Mouse (Mus musculus): ENCODE data around the gene Smr3a. TPM values are rescaled to one million over a fixed set of nuclear protein-coding genes. Genes with fewer than 3 reads are reported as not detected.

Smr3a gene
- total RNA-seq (2021), result not detected
- long read RNA-seq, experiment 1, result 0 reads
- long read RNA-seq, experiment 2, result 0 reads

GRCm38 (mm10) chr5:88002249-88002648 is at the start of gene Smr3a:
Gene Smr3a, plus strand, starts transcription at chr5:88002549.
- DNase-seq, result no peak

DNA sequence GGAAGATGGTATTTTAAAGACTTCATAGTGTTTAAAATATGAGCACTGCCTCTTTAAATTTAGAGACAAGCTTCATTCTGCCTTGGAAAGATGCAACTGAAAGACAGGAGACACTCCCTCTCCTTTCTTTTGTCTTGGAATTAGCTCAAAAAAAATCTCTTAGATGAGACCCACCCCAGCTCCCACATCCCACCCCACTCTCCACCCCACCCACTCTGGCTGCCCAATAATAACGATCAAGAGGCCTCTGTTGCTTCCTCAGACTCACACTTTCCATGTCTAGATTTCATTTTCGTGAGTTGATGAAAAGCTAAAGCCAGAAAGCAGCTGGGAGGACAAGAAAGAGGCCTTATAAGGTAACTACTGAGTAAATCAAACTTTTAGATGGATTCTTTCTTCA is 33.1 kb upstream of the Smr3a start, which contains the start of the genes 2310003L06Rik and Gm28434:
Gene 2310003L06Rik, plus strand, starts transcription at position 259 of the 400 bp plus-strand sequence.
Gene Gm28434, plus strand, starts transcription at position 317 of the 400 bp plus-strand sequence.
- DNase-seq, result no peak

DNA sequence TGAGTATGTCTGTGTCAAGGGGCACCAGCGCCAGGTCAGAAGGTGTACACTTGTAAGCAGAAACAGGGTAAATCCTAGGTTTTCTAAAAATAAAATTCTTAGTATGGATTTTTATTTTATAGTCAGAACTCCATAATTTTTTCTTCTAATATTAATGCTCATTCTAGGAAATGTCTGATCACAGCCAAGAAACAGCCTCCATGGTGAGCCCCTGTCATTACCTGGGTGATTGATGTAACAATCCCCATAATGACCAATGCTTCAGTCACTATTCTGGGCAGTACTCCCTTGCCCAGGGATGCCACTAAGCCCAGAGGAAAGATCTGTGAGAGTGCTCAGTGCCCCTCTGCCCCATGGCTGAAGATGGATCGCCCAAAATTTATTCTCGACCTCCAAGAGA is 23.2 kb upstream of the Smr3a start, which contains the start of gene Cabs1:
Gene Cabs1, plus strand, starts transcription at position 301 of the 400 bp plus-strand sequence.
- DNase-seq, result no peak

GRCm38 (mm10) chr5:87982468-87983214 is 19.7 kb upstream of the Smr3a start:
- DNase-seq, result no peak

DNA sequence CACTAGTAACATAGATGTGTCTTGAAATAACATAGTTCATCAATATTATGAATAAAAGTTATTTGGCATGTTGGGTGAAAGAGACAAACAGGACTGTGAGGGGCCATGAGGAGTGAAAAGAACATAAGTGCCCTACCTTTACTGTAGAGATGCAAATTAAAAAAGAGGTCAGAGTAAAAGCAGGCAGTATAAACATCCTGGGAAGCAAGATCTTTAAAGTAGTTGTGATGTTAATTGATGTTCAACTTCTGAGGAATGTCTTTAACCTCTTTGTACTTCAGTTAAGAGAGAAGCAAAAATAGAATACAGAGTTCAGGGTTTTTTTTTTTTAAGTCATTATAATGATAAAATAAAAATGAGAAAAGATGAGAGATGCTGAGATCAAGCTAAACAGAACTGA is 2.9 kb downstream of the Smr3a start:
- DNase-seq, result no peak

Other genes with a start within 250 kb of the Smr3a start
- gene Csn1s2a, start 228.0 kb upstream of the Smr3a start, total RNA-seq (2021), result not detected
- not detected for gene Csn1s2b, start 194.5 kb upstream of the Smr3a start, total RNA-seq (2021)
- gene Prr27, start 176.9 kb upstream of the Smr3a start, total RNA-seq (2021), result not detected
- gene Odam, start 117.5 kb upstream of the Smr3a start, total RNA-seq (2021), result not detected
- not detected for gene Csn3, start 77.0 kb upstream of the Smr3a start, total RNA-seq (2021)
- gene 2310003L06Rik, start 33.1 kb upstream of the Smr3a start, total RNA-seq (2021), result not detected
- gene Gm28434, start 33.0 kb upstream of the Smr3a start, total RNA-seq (2021), result not detected
- not detected for gene Cabs1, start 23.1 kb upstream of the Smr3a start, total RNA-seq (2021)
- gene Smr2, start 84.0 kb downstream of the Smr3a start, total RNA-seq (2021), result not detected
- gene Gm11116, start 109.0 kb downstream of the Smr3a start, total RNA-seq (2021), result not detected
- not detected for gene Gm11115, start 151.6 kb downstream of the Smr3a start, total RNA-seq (2021)